Mouse (Mus musculus) activated CD4-positive, CD25-positive, alpha-beta regulatory T cell, adult 4 months (primary cell): ENCODE results near the gene Kcnma1. TPM values are rescaled to one million over a fixed set of nuclear protein-coding genes. Genes with fewer than 3 reads are reported as not detected.

Experiments used
- ATAC-seq: one replicate; pipeline ENCODE4 v1.8.0; 2017
- polyA plus RNA-seq, 2 experiments: library from polyadenylated mRNA; unstranded; fragments of 100-300 nt; shearing (Covaris generic); gene quantifications; one replicate each; pipeline ENCODE4 v1.2.1; 2017

The Kcnma1 gene
- polyA plus RNA-seq, 2 experiments from 2014 or later = not detected

- ATAC-seq = no peak
These were observed 165.7 kb downstream of the Kcnma1 start for GRCm38 (mm10) chr14:23848529-23849141.

- ATAC-seq = no peak
These were observed 167.6 kb downstream of the Kcnma1 start for GRCm38 (mm10) chr14:23846706-23847105.

GRCm38 (mm10) chr14:23842025-23842424 is 172.3 kb downstream of the Kcnma1 start:
- ATAC-seq = no peak

- ATAC-seq = no peak
These were observed 174.7 kb downstream of the Kcnma1 start for GRCm38 (mm10) chr14:23839613-23840012.

- no peak for ATAC-seq
These were observed 178.7 kb downstream of the Kcnma1 start for GRCm38 (mm10) chr14:23835387-23836111.

- ATAC-seq = no peak
These were observed 183.0 kb downstream of the Kcnma1 start for GRCm38 (mm10) chr14:23831284-23831683.

- ATAC-seq = no peak
These were observed 184.0 kb downstream of the Kcnma1 start for GRCm38 (mm10) chr14:23830316-23830715.

- no peak for ATAC-seq
These were observed 185.5 kb downstream of the Kcnma1 start for GRCm38 (mm10) chr14:23828711-23829320.

GRCm38 (mm10) chr14:23824937-23825336 is 189.4 kb downstream of the Kcnma1 start:
- ATAC-seq = no peak

- ATAC-seq = no peak
These were observed 190.0 kb downstream of the Kcnma1 start for GRCm38 (mm10) chr14:23824267-23824666.

GRCm38 (mm10) chr14:23817585-23817984 is 196.7 kb downstream of the Kcnma1 start:
- no peak for ATAC-seq

GRCm38 (mm10) chr14:23810081-23810480 is 204.2 kb downstream of the Kcnma1 start:
- no peak for ATAC-seq

GRCm38 (mm10) chr14:23809124-23809523 is 205.2 kb downstream of the Kcnma1 start:
- no peak for ATAC-seq

GRCm38 (mm10) chr14:23806378-23806777 is 207.9 kb downstream of the Kcnma1 start:
- ATAC-seq = no peak

- ATAC-seq = no peak
These were observed 217.4 kb downstream of the Kcnma1 start for GRCm38 (mm10) chr14:23796878-23797277.

GRCm38 (mm10) chr14:23792674-23793073 is 221.6 kb downstream of the Kcnma1 start:
- ATAC-seq = no peak

- no peak for ATAC-seq
These were observed 222.2 kb downstream of the Kcnma1 start for GRCm38 (mm10) chr14:23792076-23792475.

- ATAC-seq = no peak
These were observed 223.0 kb downstream of the Kcnma1 start for GRCm38 (mm10) chr14:23791261-23791691.

- no peak for ATAC-seq
These were observed 227.6 kb downstream of the Kcnma1 start for GRCm38 (mm10) chr14:23786687-23787073.

- ATAC-seq = no peak
These were observed 228.2 kb downstream of the Kcnma1 start for GRCm38 (mm10) chr14:23785921-23786686.

- no peak for ATAC-seq
These were observed 231.3 kb downstream of the Kcnma1 start for GRCm38 (mm10) chr14:23782845-23783609.

GRCm38 (mm10) chr14:23774542-23774941 is 239.7 kb downstream of the Kcnma1 start:
- ATAC-seq = no peak
